Mouse (Mus musculus) hindlimb bud, embryonic 11.5 days (tissue): ENCODE results near the gene Slc25a20.
"Not testable (repeated sequence)": the region's sequence is repeated elsewhere in the genome, so short reads cannot be mapped to it uniquely, and the experiment has no call there.

Source experiments
- DNase-seq: peaks from one replicate; pipeline ENCODE4 v3.0.0-alpha.2; 2012; ENCODE audit warnings: low read depth, low spot score; ENCODE audit errors: extremely low spot score

The Slc25a20 gene

DNA sequence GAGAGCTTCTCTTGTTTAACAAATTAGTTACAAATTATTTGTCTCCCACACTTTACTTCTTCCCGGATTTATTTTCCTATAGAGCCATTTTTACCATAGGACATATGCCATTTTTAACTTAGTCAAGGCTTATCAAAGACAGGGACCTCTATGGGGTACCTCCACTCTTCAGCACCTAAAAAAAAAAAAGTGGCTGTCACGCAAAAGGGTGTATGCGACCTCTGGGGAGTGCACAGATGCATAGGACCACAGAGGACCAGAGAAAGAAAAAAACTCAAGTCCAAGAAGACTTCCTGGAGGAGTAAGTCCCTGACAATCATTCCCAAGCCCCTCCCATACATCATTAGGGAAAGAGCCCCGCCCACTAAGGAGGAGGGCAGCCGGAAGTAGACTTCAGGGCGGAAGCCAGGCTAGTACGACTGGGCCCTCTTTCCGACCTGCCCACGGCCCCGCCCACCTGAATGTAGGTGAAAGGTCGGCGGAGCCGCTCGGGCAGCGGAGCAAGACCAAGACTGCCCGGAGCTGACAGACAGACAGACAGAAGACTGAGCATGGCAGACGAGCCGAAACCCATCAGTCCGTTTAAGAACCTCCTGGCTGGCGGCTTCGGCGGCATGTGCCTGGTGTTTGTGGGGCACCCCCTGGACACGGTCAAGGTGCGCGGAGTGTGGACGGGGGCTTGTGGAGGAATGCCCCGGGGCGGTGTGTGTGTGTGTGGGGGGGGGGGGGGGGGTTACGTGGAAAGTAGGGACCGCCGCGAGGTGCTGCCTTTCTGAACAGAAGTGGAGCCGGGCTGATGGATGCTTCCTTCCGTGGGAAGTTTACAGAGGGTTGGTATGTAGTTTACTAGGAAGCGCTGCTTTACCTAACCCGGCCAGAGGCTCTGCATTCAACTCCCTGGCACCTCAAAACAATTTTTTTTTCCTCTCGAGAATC, at the start of gene Slc25a20:
TSS of gene Slc25a20 (plus strand) at position 412 of the 936 bp plus-strand sequence.
- DNase-seq, result no peak

DNA sequence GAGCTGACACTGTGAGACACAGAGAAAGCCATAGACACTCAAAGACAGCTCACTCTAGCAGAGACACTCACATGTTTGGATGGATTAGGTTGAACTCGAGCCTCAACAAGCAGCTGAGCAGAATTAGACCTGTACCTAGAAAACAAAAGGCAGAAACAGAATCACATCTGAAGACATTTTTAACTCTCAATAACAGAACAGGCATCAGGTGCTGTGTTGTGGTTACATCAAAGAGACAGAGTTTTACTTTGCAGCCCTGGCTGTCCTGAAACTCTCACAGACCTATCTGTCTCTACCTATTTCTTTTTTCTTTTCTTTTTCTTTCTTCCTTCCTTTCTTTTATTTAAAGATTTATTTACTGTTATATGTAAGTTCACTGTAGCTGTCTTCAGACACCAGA, 44.6 kb upstream of the Slc25a20 start:
- DNase-seq, result no peak

DNA sequence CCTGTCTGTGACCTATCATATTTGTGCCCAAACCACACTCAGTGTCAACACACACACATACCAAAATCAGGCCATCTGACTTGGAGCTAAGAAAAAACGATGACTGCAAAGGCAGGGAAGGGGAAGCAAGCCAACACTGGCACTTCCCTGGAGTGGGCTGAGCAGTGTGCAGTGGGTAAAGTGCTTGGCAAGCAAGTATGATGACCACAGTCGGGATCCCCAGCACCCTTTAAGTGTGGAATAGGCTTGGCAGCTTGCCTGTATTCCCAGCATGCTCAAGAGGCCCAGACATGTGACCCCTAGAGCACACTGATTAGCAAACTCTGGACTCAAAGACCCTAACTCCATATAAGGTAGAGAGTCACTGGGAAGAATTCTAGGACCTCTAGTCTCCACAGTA, 35.4 kb upstream of the Slc25a20 start:
- DNase-seq, result no peak

DNA sequence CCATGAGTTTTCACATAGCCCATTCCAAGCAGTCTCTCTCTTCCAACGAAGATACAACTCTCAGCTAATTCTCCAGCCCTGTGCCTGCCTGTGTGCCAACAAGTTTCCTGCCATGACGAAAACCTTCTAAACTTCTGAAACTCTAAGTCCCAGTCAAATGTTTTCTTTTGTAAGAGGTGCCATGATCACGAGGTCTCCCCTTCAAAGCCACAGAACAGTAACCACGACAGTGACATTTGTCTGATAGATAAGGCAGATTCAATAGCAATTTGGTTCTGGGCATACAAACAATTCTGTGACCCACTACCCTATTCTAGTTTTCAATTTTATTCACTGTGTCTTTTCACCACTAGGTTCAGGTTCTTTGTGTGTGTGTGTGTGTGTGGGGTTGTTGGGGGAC, 33.7 kb upstream of the Slc25a20 start:
- DNase-seq, result no peak

DNA sequence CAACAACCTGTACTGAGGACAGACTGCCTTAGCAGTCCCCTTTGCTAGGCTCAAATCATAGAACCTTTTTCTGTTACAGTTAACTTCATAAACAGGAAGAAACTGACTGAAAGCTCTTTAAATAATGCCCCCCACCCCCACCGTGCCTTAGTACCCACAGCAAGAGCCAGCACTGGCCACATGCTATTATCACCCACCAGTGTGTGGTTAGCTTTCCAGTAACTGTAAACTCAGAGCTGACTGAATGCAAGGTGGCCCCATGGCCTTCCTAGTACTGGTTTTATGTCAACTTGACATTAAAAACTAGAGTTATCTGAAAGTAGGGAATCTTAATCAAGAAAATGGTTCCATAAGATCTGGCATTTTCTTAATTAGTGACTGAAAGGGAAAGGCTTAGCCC, 31.2 kb upstream of the Slc25a20 start:
- no peak for DNase-seq

DNA sequence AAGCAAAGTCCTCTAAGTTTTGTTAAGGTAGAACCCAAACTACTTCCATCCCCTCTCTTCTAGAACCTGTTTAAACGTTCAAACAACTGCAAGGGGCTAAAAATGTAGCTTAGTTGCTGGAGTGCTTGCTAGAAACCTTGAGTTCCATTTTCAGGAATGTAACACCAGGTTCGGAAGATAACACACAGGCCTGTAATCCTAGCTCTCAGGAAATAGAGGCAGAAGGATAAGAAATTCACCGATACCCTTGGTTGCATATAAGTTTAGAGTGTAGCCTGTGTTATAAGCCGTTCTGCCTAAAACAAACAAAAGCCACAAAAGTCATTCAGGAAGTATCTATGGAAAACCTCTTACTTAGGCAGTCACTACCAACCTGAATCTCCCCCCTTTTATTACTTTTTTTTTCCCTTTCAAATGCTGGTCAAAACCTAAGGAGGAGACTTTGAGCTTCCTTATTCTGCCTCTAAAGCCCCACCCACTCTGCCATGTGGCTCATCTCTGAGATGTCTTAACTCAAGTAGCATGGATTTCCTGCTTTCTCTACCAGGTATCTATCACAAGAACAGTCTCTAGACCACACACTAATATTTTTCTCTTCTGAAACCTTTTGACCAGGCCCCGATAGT, 30.1 kb upstream of the Slc25a20 start:
- DNase-seq, result no peak

DNA sequence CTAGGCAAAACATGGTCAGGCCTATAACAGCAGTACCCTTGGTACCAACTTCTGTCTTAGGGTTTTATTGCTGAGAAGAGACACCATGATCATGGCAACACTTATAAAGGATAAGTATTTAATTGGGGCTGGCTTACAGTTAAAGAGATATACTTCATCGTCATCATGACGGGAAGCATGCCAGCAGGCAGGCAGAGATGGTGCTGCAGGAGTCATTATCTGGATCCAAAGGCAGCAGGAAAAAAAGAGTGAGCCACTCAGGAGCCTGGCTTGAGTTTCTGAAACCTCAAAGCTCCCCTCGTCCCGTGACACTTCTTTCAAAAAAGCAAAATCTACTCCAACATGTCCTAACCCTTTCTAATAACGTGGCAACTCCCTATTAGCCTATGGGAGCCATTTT, 29.5 kb upstream of the Slc25a20 start:
- no peak for DNase-seq

DNA sequence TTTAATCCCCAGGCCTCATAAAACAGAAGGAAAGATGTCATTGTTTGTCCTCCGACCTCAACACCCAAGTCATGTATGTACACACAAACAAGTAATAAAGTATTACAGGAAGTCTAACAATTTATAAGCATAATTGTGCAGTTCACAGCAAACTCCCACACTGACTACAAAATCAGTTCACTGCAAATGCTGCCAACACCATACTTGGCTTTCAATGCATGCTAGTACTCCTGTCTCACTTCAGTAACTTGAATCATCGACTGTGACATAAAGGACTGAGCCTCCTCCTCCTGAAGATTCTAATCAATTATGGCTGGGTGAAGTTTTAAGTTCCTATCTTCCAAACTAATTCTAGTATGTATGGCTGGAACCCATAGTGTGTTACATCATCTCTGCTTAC, 28.0 kb upstream of the Slc25a20 start:
- DNase-seq, result no peak

DNA sequence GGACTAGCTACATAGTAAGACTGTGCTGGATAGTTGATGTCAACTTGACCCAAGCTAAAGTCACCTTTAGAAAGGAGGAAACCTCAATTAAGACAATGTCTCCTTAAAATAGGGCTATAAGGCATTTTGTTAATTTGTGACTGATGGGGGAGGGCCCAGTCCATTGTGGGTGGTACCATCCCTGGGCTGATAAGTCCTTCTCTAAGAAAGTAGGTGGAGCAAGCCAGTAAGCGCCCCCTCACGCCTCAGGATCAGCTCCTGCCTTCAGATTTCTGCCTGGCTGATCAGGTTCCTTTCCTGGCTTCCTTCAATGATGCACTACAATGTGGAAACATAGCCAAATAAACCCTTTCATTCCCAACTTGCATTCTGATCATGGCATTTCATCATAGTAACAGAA, 26.5 kb upstream of the Slc25a20 start:
- no peak for DNase-seq

DNA sequence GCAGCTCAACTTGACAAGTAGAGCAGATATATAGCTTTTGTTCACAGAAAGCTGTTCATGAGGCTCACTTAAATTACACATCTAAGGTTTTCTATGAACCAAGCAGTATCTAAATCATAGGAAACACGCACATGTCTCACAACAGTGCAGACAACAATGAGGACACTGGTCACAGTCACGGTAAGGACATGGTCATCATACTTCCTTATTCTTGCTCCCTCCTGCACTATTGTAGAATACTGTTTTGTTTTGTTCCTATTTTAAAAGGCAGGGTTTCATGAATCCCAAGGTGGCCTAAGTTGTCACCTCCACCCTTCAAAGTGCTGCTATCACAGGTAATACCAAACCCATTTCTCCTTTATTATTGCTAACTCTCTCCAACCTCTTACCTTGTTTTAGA, 22.1 kb upstream of the Slc25a20 start:
- no peak for DNase-seq

DNA sequence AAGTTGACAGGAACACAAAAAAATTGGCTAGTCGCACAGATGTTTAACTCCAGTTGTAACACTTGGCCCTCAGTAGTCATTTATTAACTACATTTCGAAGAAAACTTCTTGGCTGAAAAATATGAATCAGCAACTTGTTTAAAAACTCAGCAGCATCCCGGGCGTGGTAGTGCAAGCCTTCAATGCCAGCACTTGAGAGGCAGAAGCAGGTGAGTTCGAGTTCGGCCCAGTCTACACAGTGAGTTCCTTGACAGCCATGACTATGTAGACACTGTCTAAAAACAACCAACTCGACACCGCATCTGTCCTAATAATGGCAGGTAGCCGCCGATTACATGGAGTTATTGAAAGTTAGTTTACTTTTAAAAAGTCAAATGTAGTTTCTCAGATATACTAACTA, 13.7 kb upstream of the Slc25a20 start:
- no peak for DNase-seq

DNA sequence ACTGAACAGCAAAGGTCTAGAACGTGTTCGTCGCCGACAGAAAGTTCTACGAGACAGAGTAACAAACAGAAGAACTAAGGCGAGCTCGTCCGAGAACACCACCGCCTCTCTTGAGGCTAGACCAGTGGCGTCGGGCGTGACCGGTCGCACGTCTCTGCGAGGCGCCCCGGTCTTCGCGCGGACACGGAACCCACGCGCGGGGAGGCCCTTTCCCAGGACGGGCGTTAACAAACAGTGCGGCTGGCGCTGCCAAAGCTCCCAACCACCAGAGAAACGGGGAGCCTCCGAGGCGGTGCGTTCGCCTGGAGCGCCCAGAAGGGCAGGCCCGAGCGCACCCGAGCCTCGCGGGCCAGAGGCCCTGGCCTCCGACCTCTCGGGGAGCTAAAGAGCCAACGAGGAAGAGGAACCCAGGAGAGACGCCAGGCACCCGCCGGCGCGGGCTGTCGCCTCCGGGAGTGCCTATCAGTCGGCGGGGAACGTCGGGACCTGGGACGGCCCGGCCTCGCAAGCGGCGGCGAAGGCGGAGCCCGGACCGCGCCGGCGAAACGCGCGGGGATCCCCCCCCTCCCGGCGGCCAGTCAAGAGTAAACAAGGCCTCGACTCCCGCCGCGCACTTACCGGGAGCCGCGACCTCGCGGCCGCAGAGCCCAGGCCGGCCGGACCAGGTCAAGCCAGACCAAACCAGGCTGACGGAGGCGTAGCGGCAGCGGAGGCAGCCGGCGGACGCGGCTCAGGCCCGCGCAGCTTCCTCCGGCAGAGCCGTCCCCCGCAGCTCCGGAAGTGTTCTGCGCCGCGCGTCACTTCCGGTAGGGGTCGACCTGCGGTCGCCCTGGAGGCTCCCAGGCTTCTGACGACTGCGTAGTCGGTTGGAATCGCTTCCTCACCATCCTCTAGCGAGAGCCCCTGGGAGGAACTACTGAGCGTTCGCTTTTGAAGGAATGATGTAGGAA, 13.0 kb upstream of the Slc25a20 start, which contains the start of gene Arih2:
TSS of gene Arih2 (minus strand) at position 776 of the 950 bp plus-strand sequence.
- DNase-seq, result peak; percentile 76

DNA sequence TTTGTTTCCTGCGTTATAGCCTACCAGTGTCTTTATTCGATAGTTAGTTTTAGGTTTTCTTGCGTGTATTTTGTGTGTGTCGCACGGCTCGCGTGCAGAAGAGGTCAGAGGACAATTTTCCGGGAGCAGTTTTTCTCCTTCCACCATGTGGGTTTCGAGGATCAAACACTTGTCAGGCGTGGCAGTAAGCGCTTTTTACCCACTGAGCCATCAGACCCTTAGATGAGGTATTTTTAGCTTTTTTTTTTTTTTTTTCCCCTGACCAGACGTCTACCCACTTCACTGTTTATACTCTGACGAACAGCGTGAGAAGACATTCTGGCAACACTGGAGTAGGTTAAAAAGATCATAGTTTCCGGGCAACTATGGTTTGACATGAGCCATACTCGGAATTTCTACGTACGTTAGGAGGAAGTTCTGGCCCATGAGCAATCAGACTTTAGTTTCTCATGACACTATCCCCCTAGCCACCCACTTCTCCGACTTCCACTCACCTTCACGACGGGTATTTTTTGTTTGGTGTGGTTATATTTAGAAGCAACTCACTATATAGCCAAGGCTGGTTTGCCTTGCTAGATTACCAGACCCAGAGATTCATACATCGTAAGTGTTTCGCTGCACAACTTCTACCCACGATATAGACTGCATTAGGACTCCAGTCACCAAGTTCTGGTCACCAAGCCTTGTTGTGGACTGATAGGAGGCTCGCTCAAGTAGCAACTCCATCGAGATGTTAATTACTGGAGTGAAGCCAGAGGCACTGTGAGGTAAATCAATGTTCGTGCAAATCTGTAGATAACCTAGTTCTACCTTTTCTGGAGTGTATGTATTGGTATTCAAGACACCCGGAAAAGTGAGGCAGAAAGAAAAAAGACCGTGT, 12.1 kb upstream of the Slc25a20 start:
- no peak for DNase-seq

DNA sequence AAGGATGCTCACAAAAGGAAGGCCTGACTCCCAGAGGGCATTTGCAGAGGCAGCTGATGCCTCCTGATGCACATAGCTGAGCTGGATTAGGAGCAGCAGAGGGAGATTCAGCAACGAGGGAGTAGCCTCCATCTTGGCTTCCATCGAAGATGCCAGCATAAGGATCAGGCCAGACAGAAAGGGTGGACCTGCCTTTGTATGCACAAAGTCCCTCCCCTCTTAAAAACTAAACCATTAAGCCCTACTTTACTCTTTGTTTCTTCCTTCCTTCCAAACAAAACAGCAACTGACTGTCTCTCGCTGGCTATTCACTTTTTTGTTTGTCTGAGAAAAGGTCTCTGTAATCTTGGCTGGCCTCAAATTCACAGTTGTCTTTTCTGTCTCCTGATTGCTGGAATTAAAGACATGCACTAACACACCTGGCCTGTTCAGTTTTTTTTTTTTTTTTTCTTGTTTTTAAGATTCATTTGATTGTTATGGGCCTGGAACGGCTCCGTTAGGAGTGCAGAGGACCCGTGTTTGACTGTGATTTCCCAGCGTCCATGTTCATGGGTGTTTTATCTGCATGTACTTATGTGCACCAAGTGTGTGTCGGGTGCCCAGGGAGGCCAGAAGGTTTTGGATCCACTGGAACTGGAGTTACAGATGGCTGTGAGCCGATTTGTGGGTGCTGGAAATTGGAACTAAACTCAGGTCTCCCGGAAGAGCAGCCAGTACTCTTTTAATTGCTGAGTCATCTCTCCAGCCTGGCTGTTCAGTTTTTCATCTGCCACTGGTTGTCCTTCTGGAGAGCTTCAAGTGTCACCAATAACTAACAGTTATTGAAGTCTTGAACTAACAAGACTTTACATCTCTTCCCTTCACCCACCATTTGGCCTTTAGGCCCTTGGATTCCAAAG, 7.1 kb upstream of the Slc25a20 start:
- DNase-seq, result no peak

DNA sequence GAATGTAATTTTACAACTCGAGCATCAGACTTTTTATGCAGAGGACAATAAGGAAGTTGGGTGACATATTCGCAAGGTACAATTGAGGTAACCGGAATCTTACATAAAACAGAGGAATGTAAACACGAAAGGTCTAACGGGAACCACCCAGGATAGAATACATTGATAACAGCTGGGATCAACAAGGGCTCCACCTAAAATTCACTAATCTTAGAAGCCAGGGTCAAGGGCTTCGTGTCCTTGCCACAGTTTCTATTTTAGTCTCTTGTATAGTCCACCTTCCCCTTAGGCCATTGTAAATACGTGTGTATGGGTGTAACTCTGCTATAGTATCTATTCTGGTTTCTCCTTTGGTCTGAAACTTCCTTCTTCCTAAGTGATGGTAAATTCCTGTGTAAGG, 6.0 kb upstream of the Slc25a20 start:
- DNase-seq, result not testable (repeated sequence)

DNA sequence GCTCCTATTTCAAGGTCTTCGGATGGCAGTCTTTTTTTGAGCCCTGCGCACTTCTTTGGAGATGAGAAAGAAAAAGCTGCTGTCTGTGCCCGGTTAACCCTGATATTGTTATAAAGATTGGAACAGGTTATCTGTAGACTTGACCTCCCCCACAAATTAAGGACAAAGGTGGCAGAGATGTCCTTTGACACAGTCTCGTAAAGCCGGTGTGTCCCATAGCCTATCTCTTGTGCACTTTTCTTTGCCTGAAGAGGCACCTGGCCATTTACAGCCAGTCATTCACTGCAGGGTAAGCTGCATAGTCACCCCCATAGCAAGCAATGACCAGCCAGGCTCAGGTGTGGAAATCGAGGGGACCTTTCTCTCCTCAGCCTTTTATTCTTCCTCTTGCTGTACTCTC, 772 bp downstream of the Slc25a20 start:
- DNase-seq, result no peak

DNA sequence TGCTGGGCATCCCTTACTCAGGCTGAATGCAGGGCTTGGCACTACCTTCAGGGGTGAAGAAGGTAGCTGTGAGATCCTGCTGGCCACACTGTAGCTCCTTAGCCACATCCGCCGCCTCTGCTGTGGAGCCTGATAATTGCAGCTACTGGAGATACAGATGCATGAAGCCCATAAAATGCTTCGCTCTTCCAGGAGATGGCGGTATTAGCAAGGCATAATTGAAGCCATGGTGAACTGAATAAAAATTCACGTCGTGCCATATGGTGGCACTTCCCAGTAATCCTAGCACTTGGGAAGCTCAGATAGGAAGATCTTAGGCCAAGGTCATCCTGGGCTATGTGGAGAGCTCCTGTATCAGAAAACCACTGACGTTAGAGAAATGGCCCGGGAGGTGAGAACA, 8.0 kb downstream of the Slc25a20 start:
- DNase-seq, result no peak

DNA sequence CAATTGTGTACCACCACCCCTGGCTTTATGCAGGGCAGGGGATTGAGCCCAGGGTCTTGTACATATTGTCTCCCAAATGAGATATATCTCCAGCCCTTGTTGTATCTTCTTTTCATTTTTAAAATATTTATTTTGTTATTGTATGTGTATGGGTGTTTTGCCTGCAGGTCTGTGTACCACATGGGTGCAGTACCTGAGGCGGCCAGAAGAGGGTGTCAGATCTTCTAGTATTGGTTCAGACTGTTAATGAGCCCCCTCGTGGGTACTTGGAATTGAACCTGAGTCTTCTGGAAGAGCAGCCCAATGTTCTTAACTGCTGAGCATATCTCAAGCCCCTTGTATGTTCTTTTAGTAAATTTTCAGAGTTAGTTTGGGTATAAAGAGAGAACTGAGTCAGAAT, 11.3 kb downstream of the Slc25a20 start:
- DNase-seq, result no peak

DNA sequence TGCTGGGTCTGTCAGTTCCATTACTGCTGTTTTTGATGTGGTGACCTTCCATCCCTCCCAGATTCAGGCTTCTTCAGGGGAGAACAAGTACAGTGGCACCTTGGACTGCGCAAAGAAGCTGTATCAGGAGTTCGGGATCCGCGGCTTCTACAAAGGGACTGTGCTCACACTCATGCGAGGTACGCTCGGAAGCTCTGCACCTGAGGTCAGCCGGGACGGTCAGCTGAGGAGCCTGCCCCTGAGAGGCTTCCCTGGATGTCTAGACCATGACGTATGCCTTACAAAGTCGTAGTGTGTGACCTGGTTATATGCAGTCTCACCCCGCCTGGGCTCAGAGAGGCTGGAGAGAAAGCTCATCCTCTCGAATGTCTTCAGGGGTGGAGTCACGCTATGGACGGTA, 18.1 kb downstream of the Slc25a20 start:
- no peak for DNase-seq
